Mouse (Mus musculus) embryo, embryonic 11 days (tissue): Measurements from ENCODE around the gene Olfr213.
"Not testable (repeated sequence)": the region's sequence is repeated elsewhere in the genome, so short reads cannot be mapped to it uniquely, and the experiment has no call there.

Source experiments
- DNase-seq: peaks from one replicate; pipeline ENCODE4 v3.0.0-alpha.2; 2015

The Olfr213 gene

DNA sequence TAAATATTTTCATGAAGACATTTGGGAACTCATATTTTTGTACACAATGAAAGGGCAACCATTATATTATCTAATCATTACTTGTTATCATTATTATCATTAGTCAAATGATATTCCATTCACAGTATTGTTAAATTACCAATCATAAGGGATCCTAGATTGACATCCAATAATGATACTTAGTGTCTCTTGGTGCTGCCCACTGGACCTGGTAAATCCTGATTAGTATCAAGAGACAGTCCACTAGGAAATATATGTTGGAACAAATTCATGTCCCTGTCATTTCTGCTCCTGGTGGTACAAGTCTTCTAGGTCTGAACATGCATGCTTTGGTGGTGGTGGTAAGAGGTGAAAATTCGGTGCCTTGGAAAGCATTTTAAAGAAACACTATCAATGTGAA is at the start of gene Olfr213:
Olfr213 (plus strand) TSS at position 301 of the 400 bp plus-strand sequence.
- no peak for DNase-seq

DNA sequence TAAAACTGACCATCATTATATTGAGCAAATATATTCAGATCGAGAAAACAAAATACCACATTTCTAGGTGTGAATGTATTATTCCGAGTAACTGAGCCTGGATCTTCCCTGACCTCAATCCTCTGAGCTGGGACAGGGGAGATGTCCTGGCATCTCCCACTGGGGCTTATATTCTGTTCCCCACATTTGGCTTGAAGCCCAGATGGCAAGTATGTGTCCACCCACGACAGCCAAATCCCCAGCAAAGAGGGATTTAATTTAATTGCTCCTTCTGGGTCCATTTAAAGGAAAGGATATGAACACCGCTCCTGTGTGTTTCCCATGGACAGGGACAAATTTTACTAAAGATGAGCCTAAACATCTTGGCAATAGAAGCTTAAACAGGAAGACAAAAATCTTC is 49.5 kb upstream of the Olfr213 start, which contains the start of gene Olfr211:
Olfr211 (plus strand) TSS at position 301 of the 400 bp plus-strand sequence.
- no peak for DNase-seq

DNA sequence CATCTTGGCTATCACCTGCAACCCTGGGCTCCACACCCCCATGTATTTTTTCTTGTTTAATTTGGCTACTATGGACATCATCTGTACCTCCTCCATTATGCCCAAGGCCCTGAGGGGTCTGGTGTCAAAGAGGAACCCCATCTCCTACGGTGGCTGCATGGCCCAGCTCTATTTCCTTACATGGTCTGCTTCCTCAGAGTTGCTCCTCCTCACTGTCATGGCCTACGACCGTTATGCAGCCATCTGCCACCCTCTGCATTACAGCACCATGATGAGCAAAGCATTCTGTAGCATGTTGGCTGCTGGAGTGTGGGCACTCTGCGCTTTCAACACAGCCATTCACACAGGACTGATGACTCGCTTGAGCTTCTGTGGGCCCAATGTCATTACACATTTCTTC is 44.5 kb upstream of the Olfr213 start:
- DNase-seq = no peak

DNA sequence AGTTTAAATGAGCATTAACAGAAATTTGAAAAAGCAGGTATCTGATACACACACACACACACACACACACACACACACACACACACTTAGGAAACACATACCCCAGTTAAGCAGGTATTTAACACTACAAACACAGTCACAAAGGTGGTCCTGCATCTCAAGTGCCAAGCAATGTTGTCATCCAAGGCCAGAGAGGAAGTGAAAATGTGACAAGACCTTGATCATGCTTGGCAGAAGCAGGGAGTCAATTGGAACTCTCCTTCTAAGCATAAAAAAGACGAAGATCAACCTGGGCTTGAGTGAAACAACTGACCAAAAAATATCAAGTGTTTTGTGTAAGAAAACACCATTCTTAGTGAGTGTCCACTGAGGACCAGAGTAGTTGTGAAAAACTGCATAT is 42.3 kb upstream of the Olfr213 start:
- DNase-seq = no peak

DNA sequence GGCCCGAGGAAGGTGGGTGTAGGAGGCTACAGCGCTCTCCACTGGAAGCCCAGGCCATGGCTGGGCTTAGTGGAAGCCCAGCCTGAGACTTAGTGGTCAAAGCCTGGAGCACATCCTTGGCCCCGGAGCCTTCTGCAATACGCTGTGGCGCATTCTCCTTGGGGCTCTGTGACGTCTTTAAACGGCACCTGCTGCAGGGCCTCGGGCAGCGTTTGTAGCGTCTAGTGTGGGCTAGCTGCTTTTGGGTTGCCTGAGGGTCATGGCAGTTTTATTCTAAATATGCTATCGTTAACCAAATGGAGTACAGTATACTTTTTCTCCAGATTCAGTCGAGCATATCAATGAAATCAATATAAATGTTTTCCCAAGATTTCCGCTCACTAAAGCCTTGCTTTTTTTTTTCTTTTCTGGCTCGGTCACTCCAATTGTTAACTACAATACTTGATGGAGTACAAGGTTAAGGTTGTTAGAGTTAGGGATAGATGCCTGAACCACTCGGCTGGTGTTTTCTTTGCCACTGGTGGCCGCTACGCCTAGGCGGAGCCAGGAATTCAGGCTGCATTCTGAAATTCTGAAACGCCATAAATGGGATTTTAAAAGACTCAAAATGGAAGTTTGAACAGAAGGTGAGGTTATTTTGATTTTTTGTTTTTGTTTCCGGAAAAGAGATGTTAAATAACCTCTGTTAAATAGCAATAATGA is 31.8 kb upstream of the Olfr213 start, which contains the start of gene Olfr212:
Olfr212 (plus strand) TSS at position 215 of the 702 bp plus-strand sequence.
- DNase-seq = not testable (repeated sequence)

DNA sequence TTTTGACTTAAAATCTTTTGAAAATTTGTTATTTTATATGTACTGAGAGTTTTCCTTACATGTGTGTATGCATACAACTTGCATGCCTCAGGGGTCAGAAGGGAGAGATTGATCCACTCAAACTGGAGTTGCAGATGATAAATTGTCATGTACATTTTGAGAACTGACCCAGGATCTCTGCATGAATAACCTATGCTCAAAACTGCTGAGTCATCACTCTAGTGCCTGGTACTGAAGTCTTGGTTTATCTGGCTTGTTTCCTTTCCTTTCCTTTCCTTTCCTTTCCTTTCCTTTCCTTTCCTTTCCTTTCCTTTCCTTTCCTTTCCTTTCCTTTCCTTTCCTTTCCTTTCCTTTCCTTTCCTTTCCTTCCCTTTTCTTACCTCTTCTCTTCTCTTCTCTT is 23.4 kb upstream of the Olfr213 start:
- no peak for DNase-seq

DNA sequence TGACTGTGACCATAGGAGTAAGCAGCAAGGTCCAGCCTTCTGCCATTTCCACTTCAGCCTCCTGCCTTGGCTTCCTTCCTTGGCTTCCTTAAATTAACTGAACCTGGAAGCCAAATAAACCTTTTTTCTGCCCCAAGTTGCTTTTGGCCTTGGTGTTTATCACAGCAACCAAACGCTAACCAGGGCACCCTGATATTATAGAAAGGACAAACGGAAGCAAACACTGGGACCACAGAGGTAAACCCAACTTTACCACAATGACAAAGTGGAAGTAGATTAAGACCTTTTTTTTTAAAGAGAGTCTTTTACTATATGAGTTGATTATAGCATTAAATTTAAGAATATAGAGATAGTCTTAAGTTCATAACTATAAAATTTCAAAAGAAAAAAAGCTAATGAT is 4.2 kb downstream of the Olfr213 start:
- no peak for DNase-seq

DNA sequence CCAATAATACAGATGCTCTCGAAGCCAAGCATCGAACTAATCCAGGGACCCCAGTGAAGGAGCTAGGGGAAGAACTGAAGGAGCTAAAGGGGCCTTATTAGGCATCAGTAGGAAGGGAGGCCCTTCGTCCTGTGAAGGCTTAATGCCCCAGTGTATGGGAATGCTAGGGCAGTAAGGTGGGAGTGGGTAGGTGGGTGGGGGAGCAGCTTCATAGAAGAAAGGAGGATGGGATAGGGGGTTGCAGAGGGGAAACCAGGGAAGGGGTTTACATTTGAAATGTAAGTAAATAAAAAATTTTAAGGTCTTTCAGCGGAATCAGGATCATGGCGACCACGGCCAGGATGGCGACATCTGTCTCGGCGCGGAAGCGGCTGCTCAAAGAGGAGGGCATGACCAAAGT is 12.6 kb downstream of the Olfr213 start, which contains the start of gene Gm5580:
Gm5580 (plus strand) TSS at position 301 of the 400 bp plus-strand sequence.
- DNase-seq = not testable (repeated sequence)

DNA sequence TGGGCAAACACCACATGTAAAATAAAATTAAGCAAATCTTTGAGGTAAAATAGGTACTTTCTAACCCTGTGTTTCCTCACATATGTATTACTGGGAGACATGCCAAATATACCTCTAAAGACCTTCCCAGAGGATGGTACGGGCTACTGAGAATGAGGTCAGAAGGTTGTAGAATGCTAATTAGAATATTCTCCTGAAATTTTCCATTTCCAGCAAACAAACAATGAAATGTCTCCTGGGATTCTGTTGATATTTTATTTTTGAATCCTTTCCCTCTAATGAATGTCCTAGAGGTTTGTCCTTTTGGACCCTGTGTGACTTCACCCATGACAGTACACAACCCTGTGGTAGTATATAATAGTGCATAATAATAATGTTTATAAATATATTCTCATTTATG is 15.7 kb downstream of the Olfr213 start, which contains the start of gene Olfr214:
Olfr214 (plus strand) TSS at position 301 of the 400 bp plus-strand sequence.
- no peak for DNase-seq

DNA sequence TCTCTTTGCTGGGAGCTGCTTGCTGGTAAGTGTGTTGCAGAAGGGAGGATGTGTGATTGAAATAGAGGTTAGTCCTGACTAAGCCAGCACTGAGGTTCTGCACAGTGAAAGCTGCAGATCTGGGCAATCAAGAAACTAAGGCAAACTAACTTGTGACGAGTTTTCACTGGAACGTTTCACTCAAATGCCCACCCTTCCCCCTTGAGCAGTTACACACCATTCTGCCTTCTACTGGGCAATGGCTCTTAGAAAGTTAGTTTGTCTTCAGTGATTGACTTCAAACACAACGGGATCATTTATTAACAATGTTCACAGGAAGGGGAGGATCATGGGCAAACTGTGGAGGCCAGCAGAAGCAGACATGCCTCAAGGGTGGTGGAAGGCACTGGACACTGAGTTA is 16.7 kb downstream of the Olfr213 start:
- DNase-seq = no peak

DNA sequence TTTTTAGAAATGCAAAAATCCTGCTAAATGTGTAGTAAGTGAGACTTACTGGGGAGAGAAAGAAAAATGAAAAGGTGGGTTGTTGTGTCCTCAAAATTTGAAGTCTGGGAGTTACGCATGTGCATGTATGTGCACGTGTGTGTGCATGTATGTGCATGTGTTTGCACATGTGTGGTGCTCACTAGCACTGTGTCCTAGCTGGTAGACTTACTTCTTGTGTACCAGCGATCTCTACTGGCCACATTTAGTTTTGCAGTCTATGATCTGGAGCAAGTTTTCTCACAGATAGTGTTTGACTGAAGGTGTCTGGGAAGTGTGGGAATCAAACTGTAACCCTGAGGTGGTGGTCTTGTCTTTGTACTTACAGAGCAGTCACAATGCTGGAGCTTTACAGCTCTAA is 31.6 kb downstream of the Olfr213 start:
- DNase-seq = peak; percentile 55

DNA sequence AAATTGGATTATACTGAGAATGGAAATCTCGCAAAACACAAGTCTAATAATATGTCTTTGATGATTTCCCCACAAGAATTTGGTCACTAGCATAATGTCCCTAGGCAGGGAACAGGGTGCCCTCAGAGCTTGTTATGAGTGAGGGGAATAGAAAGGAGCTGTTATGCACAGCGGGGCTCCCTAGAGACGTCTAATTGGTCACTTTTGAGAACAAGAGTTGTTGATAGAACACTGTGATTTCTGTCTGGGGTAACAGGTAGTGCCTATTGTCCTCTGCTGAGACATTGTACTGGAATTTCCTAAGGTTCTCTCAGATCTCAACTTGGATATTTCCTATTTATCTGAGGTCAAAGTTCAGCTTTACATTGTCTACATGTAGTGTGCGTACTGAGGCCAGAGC is 45.8 kb downstream of the Olfr213 start, which contains the start of gene Olfr215:
Olfr215 (minus strand) TSS at position 101 of the 400 bp plus-strand sequence.
- DNase-seq = no peak
